Mouse (Mus musculus): ENCODE measurements around the gene Mthfd1.
"Not testable (repeated sequence)": the region's sequence is repeated elsewhere in the genome, so short reads cannot be mapped to it uniquely, and the experiment has no call there.

Gene Mthfd1

GRCm38 (mm10) chr12:76254725-76255498, at the start of gene Mthfd1:
TSS of gene Mthfd1 (plus strand) at chr12:76255298.
- peak; percentile 100 for ATAC-seq (ENCODE audit: low TSS enrichment)

- no peak for ATAC-seq (ENCODE audit: low TSS enrichment)
Measured at GRCm38 (mm10) chr12:76209429-76209974, 45.6 kb upstream of the Mthfd1 start.

DNA sequence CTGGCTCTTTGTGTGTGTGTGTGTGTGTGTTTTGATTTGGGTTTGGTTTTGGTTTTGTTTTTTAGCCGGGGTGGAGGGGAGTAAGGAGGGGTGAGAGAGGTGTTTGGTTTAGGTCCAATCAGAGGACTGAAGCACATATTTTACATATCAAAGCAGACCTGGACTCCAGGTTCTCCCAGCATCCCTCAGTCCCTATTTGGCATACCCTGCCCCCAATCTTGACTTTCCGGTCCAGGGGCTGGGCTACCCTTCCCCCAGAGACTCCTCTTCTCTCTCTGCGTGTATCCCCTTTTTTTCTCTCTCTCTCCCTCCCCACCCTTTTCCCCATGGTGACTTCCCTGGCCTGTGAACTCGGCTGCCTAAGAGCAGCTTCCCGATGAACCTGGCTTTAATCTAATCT, 40.0 kb upstream of the Mthfd1 start:
- ATAC-seq (ENCODE audit: low TSS enrichment), result no peak

- ATAC-seq (ENCODE audit: low TSS enrichment), result no peak
Measured at GRCm38 (mm10) chr12:76216716-76217115, 38.4 kb upstream of the Mthfd1 start.

DNA sequence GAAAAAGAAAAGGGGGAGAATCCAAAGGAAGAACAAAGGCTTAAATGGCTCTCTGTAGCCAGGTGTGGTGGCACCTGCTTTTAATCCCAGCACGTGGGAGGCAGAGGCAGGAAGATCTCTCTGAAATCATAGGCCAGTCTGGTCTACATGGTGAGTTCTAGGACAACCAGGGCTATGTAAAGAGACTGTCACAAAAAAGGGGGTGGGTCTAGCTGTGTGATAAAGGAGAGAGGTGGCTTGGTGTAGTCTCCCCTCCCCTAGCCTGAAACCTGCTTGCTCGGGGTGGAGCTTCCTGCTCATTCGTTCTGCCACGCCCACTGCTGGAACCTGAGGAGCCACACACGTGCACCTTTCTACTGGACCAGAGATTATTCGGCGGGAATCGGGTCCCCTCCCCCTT, 33.0 kb upstream of the Mthfd1 start:
- not testable (repeated sequence) for ATAC-seq (ENCODE audit: low TSS enrichment)

- ATAC-seq (ENCODE audit: low TSS enrichment), result no peak
Measured at GRCm38 (mm10) chr12:76230644-76231043, 24.5 kb upstream of the Mthfd1 start.

DNA sequence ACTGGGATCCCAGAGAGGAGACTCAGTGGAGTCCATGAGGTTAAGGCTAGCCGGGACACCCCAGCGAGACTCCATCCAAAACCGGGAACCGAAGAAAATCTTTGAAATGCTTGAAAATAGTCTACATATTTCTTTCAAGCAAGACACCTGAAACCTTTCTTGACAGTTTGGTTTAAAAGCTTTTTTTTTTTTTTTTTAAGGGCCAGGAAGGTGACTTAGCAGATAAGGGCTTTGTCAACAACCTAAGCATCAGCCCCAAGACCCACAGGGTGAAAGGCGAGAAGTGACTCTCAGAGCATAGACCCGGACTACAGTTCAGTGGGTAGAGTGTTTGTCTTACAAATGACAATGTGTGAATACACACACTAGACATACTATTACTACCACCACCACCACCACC, 19.8 kb upstream of the Mthfd1 start:
- ATAC-seq (ENCODE audit: low TSS enrichment), result no peak

- no peak for ATAC-seq (ENCODE audit: low TSS enrichment)
Measured at GRCm38 (mm10) chr12:76239145-76239838, 15.8 kb upstream of the Mthfd1 start.

GRCm38 (mm10) chr12:76239839-76240571, 15.1 kb upstream of the Mthfd1 start:
- ATAC-seq (ENCODE audit: low TSS enrichment), result no peak

DNA sequence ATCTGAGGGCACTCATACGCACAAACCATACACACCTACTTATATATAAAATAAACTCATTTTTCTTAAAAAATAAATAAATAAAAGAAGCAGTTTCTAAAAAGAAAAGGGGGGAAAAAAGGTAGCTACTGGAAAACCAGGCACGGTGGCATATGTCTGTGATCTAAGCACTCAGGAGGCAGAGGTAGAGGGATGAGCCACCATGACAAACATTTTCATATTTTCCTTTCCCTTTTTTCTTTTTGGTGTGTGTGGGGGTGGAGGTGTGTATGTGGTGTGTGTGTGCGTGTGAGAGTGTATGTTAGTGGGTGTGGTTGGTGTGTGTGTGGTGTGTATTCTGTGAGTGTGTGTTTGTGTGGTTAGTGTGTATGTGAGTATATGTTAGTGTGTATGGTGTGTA, 14.4 kb upstream of the Mthfd1 start:
- no peak for ATAC-seq (ENCODE audit: low TSS enrichment)

DNA sequence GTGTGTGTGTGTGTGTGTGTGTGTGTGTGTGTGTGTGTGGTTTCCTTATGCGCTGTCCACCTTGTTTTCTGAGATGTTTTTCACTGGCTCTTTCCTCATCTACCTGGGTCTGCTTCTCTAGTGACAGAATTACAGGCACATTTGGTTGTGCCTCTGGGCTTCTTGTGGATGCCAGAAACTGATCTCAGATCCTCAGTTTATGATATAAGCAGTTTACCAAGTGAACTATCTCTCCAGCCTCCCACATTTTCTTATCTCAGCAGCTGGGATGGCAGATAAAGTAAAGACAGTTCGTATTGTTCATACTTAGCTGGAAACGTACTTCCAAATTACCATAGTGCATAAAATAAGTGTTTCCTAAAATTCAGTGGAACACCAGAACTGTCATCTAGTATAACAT, 14.0 kb upstream of the Mthfd1 start:
- no peak for ATAC-seq (ENCODE audit: low TSS enrichment)

- no peak for ATAC-seq (ENCODE audit: low TSS enrichment)
Measured at GRCm38 (mm10) chr12:76241833-76242232, 13.3 kb upstream of the Mthfd1 start.

GRCm38 (mm10) chr12:76244981-76245380, 10.1 kb upstream of the Mthfd1 start:
- no peak for ATAC-seq (ENCODE audit: low TSS enrichment)

- ATAC-seq (ENCODE audit: low TSS enrichment), result no peak
Measured at GRCm38 (mm10) chr12:76246646-76247045, 8.5 kb upstream of the Mthfd1 start, which contains the start of gene Tex21. TSS of gene Tex21 (minus strand) at chr12:76246746.

DNA sequence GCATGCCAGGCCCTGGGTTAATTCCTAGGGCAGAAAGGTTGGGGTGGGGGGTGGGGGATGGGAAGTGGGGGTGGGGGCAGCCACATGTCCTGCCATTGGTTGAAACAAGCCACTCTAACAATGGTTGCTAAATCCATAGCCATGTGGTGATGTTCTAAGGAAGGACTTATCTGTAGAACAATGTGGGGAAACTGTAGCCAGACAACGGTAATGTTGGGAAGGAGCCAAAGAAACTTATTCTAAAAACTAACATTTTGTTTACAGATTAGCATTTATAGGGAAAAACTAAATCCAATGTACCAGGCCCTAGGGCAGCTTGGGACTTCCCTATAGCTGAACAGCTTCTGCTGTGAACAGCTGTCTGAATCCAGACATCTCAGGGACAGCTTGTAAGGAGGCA, 2.0 kb upstream of the Mthfd1 start:
- no peak for ATAC-seq (ENCODE audit: low TSS enrichment)

DNA sequence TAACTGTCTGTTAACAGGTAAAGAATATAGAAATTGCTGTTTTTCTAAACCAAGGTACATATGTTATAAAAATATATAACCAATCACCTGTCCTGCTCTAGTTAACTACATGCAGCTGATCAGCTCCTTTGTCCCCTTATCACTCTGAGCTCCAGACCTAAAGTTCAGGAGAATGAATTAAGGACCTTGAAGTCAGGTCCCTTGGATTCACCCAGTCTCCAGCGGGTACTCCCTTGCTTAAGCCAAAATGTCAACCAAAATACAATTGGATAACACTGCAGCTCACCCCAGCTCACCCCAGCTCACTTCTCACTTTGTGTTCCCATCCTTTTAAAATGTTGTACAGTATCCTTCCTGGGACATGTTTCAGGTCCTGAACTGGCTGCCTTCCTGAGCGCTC, 1.5 kb upstream of the Mthfd1 start:
- ATAC-seq (ENCODE audit: low TSS enrichment), result no peak

DNA sequence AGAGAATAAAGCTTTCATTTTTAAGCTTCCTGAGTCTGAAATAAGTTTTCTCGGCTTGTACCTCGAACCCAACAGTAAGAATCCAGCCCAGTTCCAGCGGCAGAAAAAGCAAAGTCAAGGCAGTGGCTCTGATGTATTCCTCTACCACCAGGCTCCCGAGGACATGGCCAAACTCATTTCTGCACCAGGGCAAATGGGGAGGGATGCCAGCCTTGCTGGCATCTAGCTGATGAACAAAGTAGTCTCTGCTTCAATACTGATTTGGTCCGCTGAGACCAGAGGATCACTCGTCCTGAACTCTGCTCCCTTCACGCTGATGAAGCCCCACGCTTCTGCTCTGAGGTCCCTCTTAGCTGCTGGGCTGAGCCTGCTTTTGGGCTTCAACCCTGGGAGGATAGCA, 1.1 kb upstream of the Mthfd1 start:
- no peak for ATAC-seq (ENCODE audit: low TSS enrichment)

GRCm38 (mm10) chr12:76255499-76255875, 389 bp downstream of the Mthfd1 start:
- ATAC-seq (ENCODE audit: low TSS enrichment), result no peak; the same call in 1 of the 2 replicates

DNA sequence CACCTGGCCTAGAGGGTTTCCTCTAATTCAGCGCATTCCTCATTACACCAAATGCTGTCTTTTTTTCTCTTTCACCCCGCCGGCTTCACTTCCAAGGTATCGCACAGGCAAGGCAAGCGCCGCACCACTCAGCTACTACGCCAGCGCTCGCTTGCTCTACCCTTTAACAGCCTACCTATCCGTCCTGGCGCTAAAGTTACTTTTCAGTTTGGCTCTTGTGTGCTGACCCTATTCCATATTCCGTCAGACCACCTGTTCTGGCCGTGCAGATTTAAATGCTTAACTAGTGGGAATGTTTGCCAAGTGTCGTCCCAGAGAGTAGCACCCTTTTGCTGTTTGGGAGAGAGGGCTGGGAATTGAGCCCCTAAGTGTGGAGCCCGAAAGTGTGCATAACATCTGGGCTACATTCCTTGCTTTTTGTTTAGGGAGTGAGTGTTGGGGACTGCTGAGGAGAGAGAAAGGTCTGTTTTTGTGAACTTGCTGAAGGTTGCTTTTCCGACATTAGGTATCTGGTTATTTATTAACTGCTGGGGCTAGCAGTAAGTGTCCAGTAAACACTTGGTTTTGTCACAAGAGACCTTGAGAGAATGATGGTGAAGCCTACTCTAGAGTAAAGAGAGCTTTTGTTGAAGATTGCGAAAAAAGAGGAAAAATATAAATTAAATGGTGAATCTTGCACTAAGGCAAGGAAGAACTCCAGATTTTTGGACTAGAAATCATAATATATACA, 1.2 kb downstream of the Mthfd1 start:
- no peak for ATAC-seq (ENCODE audit: low TSS enrichment)

- no peak for ATAC-seq (ENCODE audit: low TSS enrichment)
Measured at GRCm38 (mm10) chr12:76260673-76261072, 5.6 kb downstream of the Mthfd1 start.

- no peak for ATAC-seq (ENCODE audit: low TSS enrichment)
Measured at GRCm38 (mm10) chr12:76261556-76261955, 6.5 kb downstream of the Mthfd1 start.

DNA sequence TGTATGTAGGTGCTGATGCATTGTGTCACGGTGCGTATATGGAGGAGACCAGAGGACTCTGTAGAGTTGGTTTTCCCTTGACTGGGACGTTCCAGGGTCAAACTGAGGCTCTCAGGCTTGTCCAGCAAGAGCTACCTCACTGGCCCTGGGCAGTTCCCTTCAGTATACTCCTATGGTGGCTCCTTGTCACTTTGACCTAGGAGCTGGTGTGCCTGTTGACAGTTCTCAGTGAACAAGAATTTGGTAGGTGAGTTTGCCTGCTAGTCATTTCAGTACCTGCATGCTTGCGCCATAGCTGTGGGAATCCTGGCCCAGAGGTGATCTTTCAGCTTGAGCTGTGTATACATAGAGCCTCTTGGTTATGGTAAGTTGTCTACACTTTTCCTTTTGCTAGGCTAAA, 7.8 kb downstream of the Mthfd1 start:
- ATAC-seq (ENCODE audit: low TSS enrichment), result no peak

Measured in frontal cortex, adult (tissue).